In genomic region chr3:129429161-129430111, GRCm38 (mm10) we compare ENCODE assay signal across 7 mouse cellular contexts.
DNase-seq lines count a peak whose midpoint lies in the region; ATAC-seq and TF ChIP-seq lines count a peak whose summit lies in the region.

No protein-coding gene starts in this region.

- H3K9me3 ChIP-seq in hindbrain, embryonic 11.5 days (ENCODE audit: control insufficient read depth, low read length), result no peaks in the 10 kb centered on the region
- no peaks in the 10 kb centered on the region for H3K9me3 ChIP-seq in hindbrain, embryonic 10.5 days
- no peaks in the 10 kb centered on the region for H3K9me3 ChIP-seq in MEL (replicated peaks; ENCODE audit: insufficient read depth, low read length)
- H3K9me3 ChIP-seq in liver, embryonic 12.5 days (replicated peaks), result no peaks in the 10 kb centered on the region
- H3K9me3 ChIP-seq in stomach, postnatal 0 days (ENCODE audit: control insufficient read depth, low read length), result no peaks in the 10 kb centered on the region

- no peak overlapping the region for H3K4me3 ChIP-seq in hindbrain, embryonic 11.5 days (ENCODE audit: low read depth, low read length)
- no peak overlapping the region for H3K4me3 ChIP-seq in hindbrain, embryonic 10.5 days
- H3K4me3 ChIP-seq in MEL (ENCODE audit: control insufficient read depth in 1 of 2, insufficient read depth in 1 of 2, low read depth in 2 of 2, low read length in 2 of 2), result no peak overlapping the region
- no peak overlapping the region for H3K4me3 ChIP-seq in liver, embryonic 12.5 days
- H3K4me3 ChIP-seq in stomach, postnatal 0 days (ENCODE audit: low read depth, low read length), result no peak overlapping the region

- no peak for DNase-seq in hindbrain, embryonic 11.5 days (ENCODE audit: low spot score)
- no peak for DNase-seq in hindbrain, embryonic 10.5 days (ENCODE audit: low spot score)
- DNase-seq in MEL (ENCODE audit: low read depth, low spot score), result no peak
- peak; percentile 26 for DNase-seq in brain, adult 2 months (ENCODE audit: low read depth, low spot score)
- peak; percentile 69 for DNase-seq in stomach, postnatal 0 days (ENCODE audit: low spot score)
- no peak for DNase-seq in heart, postnatal 25 days (ENCODE audit: low spot score)

- H3K36me3 ChIP-seq in hindbrain, embryonic 11.5 days (ENCODE audit: control insufficient read depth, insufficient read depth, low read length), result no peaks in the 10 kb centered on the region
- H3K36me3 ChIP-seq in hindbrain, embryonic 10.5 days, result no peaks in the 10 kb centered on the region
- no peaks in the 10 kb centered on the region for H3K36me3 ChIP-seq in MEL (ENCODE audit: control insufficient read depth in 1 of 2, insufficient read depth in 2 of 2, low read length in 2 of 2)
- no peaks in the 10 kb centered on the region for H3K36me3 ChIP-seq in liver, embryonic 12.5 days
- H3K36me3 ChIP-seq in stomach, postnatal 0 days (ENCODE audit: control insufficient read depth, insufficient read depth, low read length), result no peaks in the 10 kb centered on the region

- H3K79me2 ChIP-seq in MEL (ENCODE audit: control insufficient read depth, insufficient read depth, low read length, poor library complexity), result no peaks in the 10 kb centered on the region

- H3K4me1 ChIP-seq in hindbrain, embryonic 11.5 days (replicated peaks; ENCODE audit: control insufficient read depth, insufficient read depth, low read length), result no peaks in the 10 kb centered on the region
- no peaks in the 10 kb centered on the region for H3K4me1 ChIP-seq in hindbrain, embryonic 10.5 days (replicated peaks)
- no peaks in the 10 kb centered on the region for H3K4me1 ChIP-seq in MEL (ENCODE audit: control insufficient read depth in 1 of 2, insufficient read depth in 2 of 2, low read length in 2 of 2)
- no peaks in the 10 kb centered on the region for H3K4me1 ChIP-seq in liver, embryonic 12.5 days
- H3K4me1 ChIP-seq in stomach, postnatal 0 days (replicated peaks; ENCODE audit: control insufficient read depth, insufficient read depth), result no peaks in the 10 kb centered on the region

- no peak for TF ChIP-seq EP300 in MEL (IDR thresholded peaks at IDR 0.05; ENCODE audit: low read depth in 1 of 2, low read length in 2 of 2)
- no peak for TF ChIP-seq EP300 in stomach, postnatal 0 days (optimal IDR thresholded peaks at IDR 0.05)

- peak; percentile 3 for TF ChIP-seq RAD21 in MEL (IDR thresholded peaks at IDR 0.05; ENCODE audit: low read depth, low read length)

- no peaks in the 10 kb centered on the region for H3K27me3 ChIP-seq in hindbrain, embryonic 11.5 days (ENCODE audit: control insufficient read depth, insufficient read depth, low read length)
- no peaks in the 10 kb centered on the region for H3K27me3 ChIP-seq in hindbrain, embryonic 10.5 days (ENCODE audit: insufficient read depth, poor library complexity, severe bottlenecking)
- H3K27me3 ChIP-seq in MEL (ENCODE audit: control insufficient read depth in 1 of 2, insufficient read depth in 2 of 2, low read length in 2 of 2), result no peaks in the 10 kb centered on the region
- no peaks in the 10 kb centered on the region for H3K27me3 ChIP-seq in liver, embryonic 12.5 days (replicated peaks)
- H3K27me3 ChIP-seq in stomach, postnatal 0 days (ENCODE audit: control insufficient read depth, insufficient read depth, low read length), result no peaks in the 10 kb centered on the region

- no peak overlapping the region for H3K9ac ChIP-seq in hindbrain, embryonic 11.5 days (ENCODE audit: low read depth, low read length)
- no peak overlapping the region for H3K9ac ChIP-seq in MEL (ENCODE audit: control insufficient read depth, low read depth, low read length, poor library complexity, severe bottlenecking)
- no peak overlapping the region for H3K9ac ChIP-seq in liver, embryonic 12.5 days
- no peak overlapping the region for H3K9ac ChIP-seq in stomach, postnatal 0 days (ENCODE audit: low read length)

- H3K27ac ChIP-seq in hindbrain, embryonic 11.5 days (ENCODE audit: low read depth, low read length), result 0 out of 2 replicates have a peak overlapping the region, but pooled peaks have one; percentile 14
- H3K27ac ChIP-seq in hindbrain, embryonic 10.5 days, result no peak overlapping the region
- no peak overlapping the region for H3K27ac ChIP-seq in MEL (ENCODE audit: control insufficient read depth, low read depth, low read length)
- H3K27ac ChIP-seq in liver, embryonic 12.5 days, result no peak overlapping the region
- H3K27ac ChIP-seq in stomach, postnatal 0 days (replicated peaks), result no peak overlapping the region

- ATAC-seq in hindbrain, embryonic 11.5 days (ENCODE audit: low FRiP score), result peak; percentile 22; the same call in 1 of the 2 replicates
- peak; percentile 35; the same call in 1 of the 2 replicates for ATAC-seq in liver, embryonic 12.5 days
- peak; percentile 88 for ATAC-seq in stomach, postnatal 0 days (ENCODE audit: low FRiP score, low TSS enrichment)

- H3K4me2 ChIP-seq in hindbrain, embryonic 11.5 days (replicated peaks; ENCODE audit: low read depth, low read length), result no peak overlapping the region
- H3K4me2 ChIP-seq in liver, embryonic 12.5 days, result no peak overlapping the region
- no peak overlapping the region for H3K4me2 ChIP-seq in stomach, postnatal 0 days (replicated peaks; ENCODE audit: low read depth)

- no peak; a peak in 1 of 6 replicates for TF ChIP-seq CTCF in MEL (IDR thresholded peaks at IDR 0.05 in 2 of 3, conservative IDR thresholded peaks at IDR 0.05 in 1 of 3; ENCODE audit: control insufficient read depth in 1 of 3, insufficient read depth in 1 of 3, low read depth in 2 of 3, low read length in 3 of 3, poor library complexity in 1 of 3, severe bottlenecking in 1 of 3)
- TF ChIP-seq CTCF in stomach, postnatal 0 days (IDR thresholded peaks at IDR 0.05; ENCODE audit: low read depth), result peak; percentile 55

- WGBS in hindbrain, embryonic 11.5 days, result 62% methylated on average over 8 of the region's 8 CpGs
- 72% methylated on average over 8 of the region's 8 CpGs for WGBS in hindbrain, embryonic 10.5 days
- 53% methylated on average over 8 of the region's 8 CpGs for WGBS in liver, embryonic 12.5 days (ENCODE audit: insufficient replicate concordance)
- WGBS in stomach, postnatal 0 days, result 31% methylated on average over 8 of the region's 8 CpGs

- intact Hi-C loops in heart, postnatal 25 days (cut with DNase I), result loop anchor here (10.0 kb wide), 1 partner anchor 1085 kb away; no protein-coding TSS in a partner anchor

- no peak for TF ChIP-seq POLR2A in MEL (IDR thresholded peaks at IDR 0.05; ENCODE audit: control insufficient read depth in 1 of 2, insufficient read depth in 1 of 2, low read depth in 1 of 2, low read length in 2 of 2, poor library complexity in 1 of 2)

TF ChIP-seq in MEL, 35 proteins besides CTCF, POLR2A, EP300 and RAD21:
- no peak for TF ChIP-seq USF2 (IDR thresholded peaks at IDR 0.05; ENCODE audit: borderline replicate concordance in 1 of 2, insufficient read depth in 1 of 2, low read depth in 1 of 2, low read length in 2 of 2)
- no peak for TF ChIP-seq SMC3 (IDR thresholded peaks at IDR 0.05; ENCODE audit: low read depth, low read length)
- TF ChIP-seq SIN3A (IDR thresholded peaks at IDR 0.05; ENCODE audit: low read length), result no peak
- no peak for TF ChIP-seq ZMIZ1 (IDR thresholded peaks at IDR 0.05; ENCODE audit: low read depth, low read length)
- TF ChIP-seq MYC (IDR thresholded peaks at IDR 0.05; ENCODE audit: low read depth, low read length), result no peak
TF ChIP-seq in MEL: peak in this region for 0.

Comparison
In these comparisons a context has a peak if more than half of its experiments do, and no peak if none do; other contexts are left out.
1. ATAC-seq: peak in every context shown above with its lines; median percentile 88 in stomach, postnatal 0 days; 35 in liver, embryonic 12.5 days; 22 in hindbrain, embryonic 11.5 days.
2. DNase-seq: peak in brain, adult 2 months (single experiment) and stomach, postnatal 0 days (single experiment); none in hindbrain, embryonic 11.5 days (single experiment), hindbrain, embryonic 10.5 days (single experiment), MEL (single experiment) and heart, postnatal 25 days (single experiment).